Mouse (Mus musculus): ENCODE results near the gene Smc5. TPM values are rescaled to one million over a fixed set of nuclear protein-coding genes. Genes with fewer than 3 reads are reported as not detected.

The Smc5 gene
- 13.4 and 17.6 TPM in 2 replicates for polyA plus RNA-seq (2012; rRNA removed)

- Histone ChIP-seq H3K27me3 (ENCODE audit: control insufficient read depth, insufficient read depth, low read length) (no peaks in the 10 kb centered on the region), H3K4me1 (replicated peaks; ENCODE audit: control insufficient read depth, insufficient read depth, low read length) (peaks cover 4% of the 10 kb centered on the region; the same call in 1 of the 2 replicates), H3K27ac (ENCODE audit: control insufficient read depth, insufficient read depth, low read length) (no peak within 1 kb of the TSS; the same call in 1 of the 2 replicates), H3K36me3 (ENCODE audit: control insufficient read depth, insufficient read depth, low read length) (peaks cover under 1% of the 10 kb centered on the region; the same call in 1 of the 2 replicates), H3K4me3 (ENCODE audit: control insufficient read depth, insufficient read depth, low read length) (peak within 1 kb of the TSS; percentile 87)
- peak; percentile 96 for DNase-seq
- TF ChIP-seq POLR2A (IDR thresholded peaks at IDR 0.05; ENCODE audit: control insufficient read depth, extremely low read depth, insufficient read depth, low read length, poor library complexity) (peak; percentile 73), CTCF (IDR thresholded peaks at IDR 0.05; ENCODE audit: borderline replicate concordance, control insufficient read depth, extremely low read depth, insufficient read depth, low read length, poor library complexity) (no peak)
- under 1% methylated on average over 68 of the region's 69 CpGs for WGBS
Observed at GRCm38 (mm10) chr19:23273355-23274053, at the start of gene Smc5. TSS of gene Smc5 (minus strand) at chr19:23273897.

DNA sequence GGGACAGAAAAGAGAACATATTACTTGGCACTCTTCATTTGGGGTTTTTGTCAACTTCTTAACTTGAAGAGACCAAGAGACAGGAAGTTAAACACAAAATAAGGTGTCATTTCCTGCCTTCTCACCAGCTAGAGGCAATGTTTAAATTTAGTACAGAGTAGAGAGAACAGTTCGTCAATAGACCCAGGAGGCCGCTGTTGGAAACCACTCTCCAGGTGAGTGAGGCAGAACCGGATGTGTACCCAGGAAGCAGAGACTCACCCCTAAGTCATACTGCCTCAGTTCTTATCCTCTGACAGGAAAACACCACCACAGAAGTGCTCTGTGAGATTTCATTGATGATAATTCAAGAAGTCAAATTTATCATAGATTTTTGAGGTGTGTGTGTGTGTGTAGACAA is 49.4 kb upstream of the Smc5 start:
- TF ChIP-seq POLR2A (IDR thresholded peaks at IDR 0.05; ENCODE audit: control insufficient read depth, extremely low read depth, insufficient read depth, low read length, poor library complexity) (no peak), CTCF (IDR thresholded peaks at IDR 0.05; ENCODE audit: borderline replicate concordance, control insufficient read depth, extremely low read depth, insufficient read depth, low read length, poor library complexity) (no peak)
- 4% methylated on average over 3 of the region's 3 CpGs for WGBS
- DNase-seq = peak; percentile 74
- Histone ChIP-seq H3K36me3 (ENCODE audit: control insufficient read depth, insufficient read depth, low read length) (no peaks in the 10 kb centered on the region), H3K4me1 (replicated peaks; ENCODE audit: control insufficient read depth, insufficient read depth, low read length) (peaks cover 17% of the 10 kb centered on the region), H3K27ac (ENCODE audit: control insufficient read depth, insufficient read depth, low read length) (peak overlapping the region; percentile 96), H3K27me3 (ENCODE audit: control insufficient read depth, insufficient read depth, low read length) (no peaks in the 10 kb centered on the region), H3K4me3 (ENCODE audit: control insufficient read depth, insufficient read depth, low read length) (no peak overlapping the region)

GRCm38 (mm10) chr19:23317989-23318358 is 44.3 kb upstream of the Smc5 start:
- no peak for TF ChIP-seq POLR2A (IDR thresholded peaks at IDR 0.05; ENCODE audit: control insufficient read depth, extremely low read depth, insufficient read depth, low read length, poor library complexity)
- TF ChIP-seq CTCF (IDR thresholded peaks at IDR 0.05; ENCODE audit: borderline replicate concordance, control insufficient read depth, extremely low read depth, insufficient read depth, low read length, poor library complexity) = no peak
- no peaks in the 10 kb centered on the region for H3K27me3 ChIP-seq (ENCODE audit: control insufficient read depth, insufficient read depth, low read length)
- H3K27ac ChIP-seq (ENCODE audit: control insufficient read depth, insufficient read depth, low read length) = no peak overlapping the region
- no peak for DNase-seq
- 81% methylated on average over 5 of the region's 5 CpGs for WGBS
- H3K4me3 ChIP-seq (ENCODE audit: control insufficient read depth, insufficient read depth, low read length) = no peak overlapping the region
- peaks cover 8% of the 10 kb centered on the region for H3K4me1 ChIP-seq (replicated peaks; ENCODE audit: control insufficient read depth, insufficient read depth, low read length)
- no peaks in the 10 kb centered on the region for H3K36me3 ChIP-seq (ENCODE audit: control insufficient read depth, insufficient read depth, low read length)

DNA sequence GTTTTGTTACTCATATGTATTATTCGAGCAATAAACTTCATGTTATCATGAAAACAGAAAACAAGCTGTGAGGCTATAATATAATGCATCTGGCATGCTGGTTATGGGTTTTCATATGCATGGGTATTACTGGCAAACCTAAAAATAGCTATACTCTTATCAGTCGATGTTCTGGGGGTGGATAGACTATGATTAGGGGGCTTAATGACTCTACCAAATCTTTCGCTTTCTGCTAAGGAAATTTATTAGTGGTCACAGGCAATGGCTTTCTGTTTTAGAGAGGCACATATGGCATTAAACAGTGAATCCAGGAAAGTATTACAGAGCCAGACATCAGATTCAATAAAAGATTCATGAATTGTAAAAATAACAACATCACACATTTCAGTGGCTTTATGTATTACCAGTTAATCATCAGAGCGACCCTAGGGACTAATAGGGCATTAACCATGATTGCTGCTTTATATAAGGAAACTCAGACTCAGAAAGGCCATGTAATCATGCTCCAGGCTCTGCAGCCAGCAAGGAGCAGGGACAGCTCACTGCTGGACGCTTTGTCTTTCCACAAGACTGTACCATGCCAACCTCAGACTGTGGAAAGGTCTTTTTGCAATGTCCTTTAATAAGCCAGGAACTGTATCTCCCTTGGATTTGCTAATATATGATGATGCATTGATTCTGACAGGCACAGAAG is 43.7 kb upstream of the Smc5 start:
- WGBS = 87% methylated on average over 5 of the region's 5 CpGs
- TF ChIP-seq POLR2A (IDR thresholded peaks at IDR 0.05; ENCODE audit: control insufficient read depth, extremely low read depth, insufficient read depth, low read length, poor library complexity) = no peak
- no peak for TF ChIP-seq CTCF (IDR thresholded peaks at IDR 0.05; ENCODE audit: borderline replicate concordance, control insufficient read depth, extremely low read depth, insufficient read depth, low read length, poor library complexity)
- H3K27ac ChIP-seq (ENCODE audit: control insufficient read depth, insufficient read depth, low read length) = no peak overlapping the region
- DNase-seq = no peak
- no peaks in the 10 kb centered on the region for H3K27me3 ChIP-seq (ENCODE audit: control insufficient read depth, insufficient read depth, low read length)
- H3K4me1 ChIP-seq (replicated peaks; ENCODE audit: control insufficient read depth, insufficient read depth, low read length) = peaks cover 3% of the 10 kb centered on the region
- H3K4me3 ChIP-seq (ENCODE audit: control insufficient read depth, insufficient read depth, low read length) = no peak overlapping the region
- H3K36me3 ChIP-seq (ENCODE audit: control insufficient read depth, insufficient read depth, low read length) = no peaks in the 10 kb centered on the region

DNA sequence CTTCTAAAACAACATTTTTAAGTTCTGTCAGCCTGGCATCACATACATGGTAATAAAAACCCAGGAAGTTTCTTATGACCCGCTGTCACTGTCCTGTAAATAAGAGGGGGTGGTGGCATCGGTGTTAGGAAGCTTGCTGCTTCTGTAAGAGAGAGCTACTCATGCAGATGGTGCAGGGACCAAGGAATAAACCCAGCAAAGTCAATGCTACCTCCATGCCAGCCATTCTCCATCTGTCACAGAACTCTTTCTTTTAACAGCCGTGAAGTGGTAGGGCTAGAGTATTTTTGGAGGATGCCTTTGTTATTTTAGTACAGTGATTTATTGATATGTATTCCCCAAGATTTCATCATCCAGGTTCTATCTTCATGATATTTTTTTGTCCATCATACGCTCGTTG is 43.2 kb upstream of the Smc5 start:
- TF ChIP-seq CTCF (IDR thresholded peaks at IDR 0.05; ENCODE audit: borderline replicate concordance, control insufficient read depth, extremely low read depth, insufficient read depth, low read length, poor library complexity) (no peak), POLR2A (IDR thresholded peaks at IDR 0.05; ENCODE audit: control insufficient read depth, extremely low read depth, insufficient read depth, low read length, poor library complexity) (no peak)
- H3K36me3 ChIP-seq (ENCODE audit: control insufficient read depth, insufficient read depth, low read length) = no peaks in the 10 kb centered on the region
- H3K4me3 ChIP-seq (ENCODE audit: control insufficient read depth, insufficient read depth, low read length) = no peak overlapping the region
- DNase-seq = no peak
- H3K4me1 ChIP-seq (replicated peaks; ENCODE audit: control insufficient read depth, insufficient read depth, low read length) = peaks cover 2% of the 10 kb centered on the region
- H3K27me3 ChIP-seq (ENCODE audit: control insufficient read depth, insufficient read depth, low read length) = no peaks in the 10 kb centered on the region
- no peak overlapping the region for H3K27ac ChIP-seq (ENCODE audit: control insufficient read depth, insufficient read depth, low read length)
- WGBS = 96% methylated on average over 5 of the region's 5 CpGs

DNA sequence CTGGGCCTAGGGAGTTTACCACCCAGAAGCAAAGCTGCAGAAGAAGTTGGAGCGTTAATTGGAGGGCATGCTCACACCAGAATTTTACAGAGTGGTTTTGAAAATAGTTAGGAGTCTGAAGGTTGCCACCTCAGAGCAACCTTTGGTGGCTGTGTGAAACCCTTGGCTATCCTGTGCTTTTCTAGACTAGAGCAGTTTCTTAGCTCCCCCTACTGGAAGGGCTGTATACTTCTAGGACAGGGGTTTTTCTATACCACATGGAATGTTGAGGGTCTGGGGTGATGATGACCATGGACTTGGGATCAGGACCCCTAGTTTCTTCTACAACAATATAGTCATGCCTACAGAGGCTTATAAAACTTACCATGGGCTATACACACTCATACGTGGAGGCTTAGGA is 36.3 kb upstream of the Smc5 start:
- Histone ChIP-seq H3K36me3 (ENCODE audit: control insufficient read depth, insufficient read depth, low read length) (no peaks in the 10 kb centered on the region), H3K27me3 (ENCODE audit: control insufficient read depth, insufficient read depth, low read length) (no peaks in the 10 kb centered on the region), H3K4me3 (ENCODE audit: control insufficient read depth, insufficient read depth, low read length) (no peak overlapping the region), H3K27ac (ENCODE audit: control insufficient read depth, insufficient read depth, low read length) (no peak overlapping the region), H3K4me1 (replicated peaks; ENCODE audit: control insufficient read depth, insufficient read depth, low read length) (no peaks in the 10 kb centered on the region)
- WGBS = 97% methylated on average over 2 of the region's 2 CpGs
- TF ChIP-seq CTCF (IDR thresholded peaks at IDR 0.05; ENCODE audit: borderline replicate concordance, control insufficient read depth, extremely low read depth, insufficient read depth, low read length, poor library complexity) = no peak
- no peak for TF ChIP-seq POLR2A (IDR thresholded peaks at IDR 0.05; ENCODE audit: control insufficient read depth, extremely low read depth, insufficient read depth, low read length, poor library complexity)
- DNase-seq = no peak

All from thymus, adult 2 months (tissue).